Mouse (Mus musculus) liver, embryonic 14.5 days (tissue): ENCODE measurements around the gene Galnt16. TPM values are rescaled to one million over a fixed set of nuclear protein-coding genes. Genes with fewer than 3 reads are reported as not detected.
A peak's percentile ranks its signal among the peaks of the same experiment; 100 is the strongest.

Experiments
- ATAC-seq: fragments of 200-750 bp; cut with Nextera tagmentation; 2 replicates; pipeline ENCODE4 v1.8.0; 2017; ENCODE audit warnings: moderate number of reproducible peaks, mild to moderate bottlenecking, moderate library complexity; ENCODE audit not compliant: insufficient read depth
- DNase-seq, 3 experiments: peaks; one replicate each; pipeline ENCODE4 v3.0.0-alpha.2; 2012 to 2013; ENCODE audit warnings: low read depth in 3 of 3, low spot score in 3 of 3
- H3K27ac ChIP-seq: fragments of 300-500 bp; sonication (generic); 2 replicates; pipeline ENCODE4 v1.5.1; 2014; ENCODE audit warnings: moderate library complexity, mild to moderate bottlenecking, control low read depth, inconsistent platforms
- H3K27me3 ChIP-seq: fragments of 300-500 bp; sonication (generic); 2 replicates; pipeline ENCODE4 v1.6.1; 2014; ENCODE audit warnings: mild to moderate bottlenecking, low read length, moderate library complexity; ENCODE audit not compliant: control insufficient read depth, insufficient read depth
- H3K36me3 ChIP-seq: fragments of 300-500 bp; sonication (generic); replicated peaks from 2 replicates; pipeline ENCODE4 v1.6.1; 2014; ENCODE audit warnings: low read depth; ENCODE audit not compliant: control insufficient read depth, insufficient read depth
- H3K4me1 ChIP-seq, 2 experiments: fragments of 200-500 bp in 1 of 2; fragments of 300-500 bp in 1 of 2; sonication (generic) in 1 of 2; replicated peaks; 2 replicates each; pipeline ENCODE4 v1.6.1; 2012 to 2014; ENCODE audit warnings: antibody characterized with exemption in 1 of 2, inconsistent platforms in 1 of 2, low read length in 1 of 2; ENCODE audit not compliant: control insufficient read depth in 2 of 2, insufficient read depth in 2 of 2
- H3K4me2 ChIP-seq: fragments of 300-500 bp; sonication (generic); 2 replicates; pipeline ENCODE4 v1.6.1; 2014; ENCODE audit warnings: low read depth, mild to moderate bottlenecking, control low read depth, moderate library complexity
- H3K4me3 ChIP-seq, 2 experiments: fragments of 200-500 bp in 1 of 2; fragments of 300-500 bp in 1 of 2; sonication (generic) in 1 of 2; 2 replicates each; pipeline ENCODE4 v1.5.1; 2012 to 2014; ENCODE audit warnings: low read depth in 2 of 2, low read length in 2 of 2, mild to moderate bottlenecking in 2 of 2, control low read depth in 1 of 2, inconsistent platforms in 1 of 2, moderate library complexity in 1 of 2; ENCODE audit not compliant: insufficient read depth in 1 of 2
- H3K9ac ChIP-seq: fragments of 300-500 bp; sonication (generic); replicated peaks from 2 replicates; pipeline ENCODE4 v1.6.1; 2014; ENCODE audit warnings: mild to moderate bottlenecking, control low read depth, moderate library complexity
- H3K9me3 ChIP-seq: fragments of 300-500 bp; sonication (generic); 2 replicates; pipeline ENCODE4 v1.6.1; 2016; ENCODE audit warnings: low read length, mixed read lengths; ENCODE audit not compliant: control insufficient read depth
- CTCF ChIP-seq: IDR thresholded peaks from 2 replicates; pipeline ENCODE4 v1.5.1; 2016; ENCODE audit warnings: antibody characterized with exemption, low read depth, control low read depth
- EP300 ChIP-seq: IDR thresholded peaks from 2 replicates; pipeline ENCODE4 v1.6.1; 2016; ENCODE audit warnings: antibody characterized with exemption, low read depth
- WGBS: fragments of 180-500 bp; shearing (Covaris S2); extraction: QIAGEN DNeasy Blood & Tissue Kit; methylation state at CpG from one replicate; pipeline ENCODE4 v1.1.7; 2014; ENCODE audit not compliant: insufficient replicate concordance; 5-methylcytosine and 5-hydroxymethylcytosine counted together
- polyA plus RNA-seq, 2 experiments: library from polyadenylated mRNA; depleted of rRNA in 1 of 2; stranded (reverse) in 1 of 2; unstranded in 1 of 2; fragments of >200 nt; fragmentation: Nextera tagmentation in 1 of 2; extraction: Ambion mirVana in 1 of 2; gene quantifications; 2 replicates each; pipeline versions ENCODE4 v1.2.1 to v1.2.3; 2012 to 2014

Galnt16 gene
- polyA plus RNA-seq, 2 experiments: 0.04 to 0.07 TPM

GRCm38 (mm10) chr12:80620501-80620900 is 102.4 kb downstream of the Galnt16 start:
- ATAC-seq (no peak), DNase-seq (no peak)
- 43% methylated on average over 5 of the region's 5 CpGs for WGBS
- no peak overlapping the region for H3K9ac ChIP-seq
- no peaks in the 10 kb centered on the region for H3K9me3 ChIP-seq
- no peak overlapping the region for H3K4me2 ChIP-seq
- no peak overlapping the region for H3K4me3 ChIP-seq
- no peak overlapping the region for H3K27ac ChIP-seq
- TF ChIP-seq EP300 (no peak), CTCF (no peak)
- no peaks in the 10 kb centered on the region for H3K27me3 ChIP-seq
- no peaks in the 10 kb centered on the region for H3K4me1 ChIP-seq
- no peaks in the 10 kb centered on the region for H3K36me3 ChIP-seq

GRCm38 (mm10) chr12:80631790-80632189 is 113.7 kb downstream of the Galnt16 start:
- H3K36me3 ChIP-seq: peaks cover 37% of the 10 kb centered on the region
- H3K4me1 ChIP-seq: no peaks in the 10 kb centered on the region
- no peak overlapping the region for H3K27ac ChIP-seq
- H3K4me2 ChIP-seq: no peak overlapping the region
- no peak for DNase-seq
- no peak overlapping the region for H3K4me3 ChIP-seq
- ATAC-seq: no peak
- WGBS: 80% methylated on average over 5 of the region's 5 CpGs
- H3K9me3 ChIP-seq: no peaks in the 10 kb centered on the region
- H3K9ac ChIP-seq: no peak overlapping the region
- TF ChIP-seq EP300 (no peak), CTCF (no peak)
- no peaks in the 10 kb centered on the region for H3K27me3 ChIP-seq

GRCm38 (mm10) chr12:80642725-80643692 is 124.9 kb downstream of the Galnt16 start:
- WGBS: 1% methylated on average over 48 of the region's 48 CpGs
- peak overlapping the region; percentile 92 to 100 for H3K4me3 ChIP-seq
- H3K9ac ChIP-seq: peak overlapping the region; percentile 98
- peak; percentile 94 for TF ChIP-seq CTCF
- TF ChIP-seq EP300: no peak
- ATAC-seq (peak; percentile 48), DNase-seq (peak; percentile 66 to 72 (median 66))
- H3K27ac ChIP-seq: peak overlapping the region; percentile 55
- peaks cover 36% of the 10 kb centered on the region for H3K36me3 ChIP-seq
- peaks cover 20 to 30% of the 10 kb centered on the region in 2 experiments for H3K4me1 ChIP-seq
- H3K4me2 ChIP-seq: peak overlapping the region; percentile 96
- H3K27me3 ChIP-seq: no peaks in the 10 kb centered on the region
- H3K9me3 ChIP-seq: no peaks in the 10 kb centered on the region

- H3K4me1 ChIP-seq: peaks cover 20 to 30% of the 10 kb centered on the region in 2 experiments
- H3K9ac ChIP-seq: peak within 1 kb of the TSS; percentile 98
- peak within 1 kb of the TSS; percentile 96 for H3K4me2 ChIP-seq
- ATAC-seq (peak; percentile 95), DNase-seq (peak; percentile 89 to 93 (median 91))
- TF ChIP-seq EP300: peak; percentile 69
- peak; percentile 23; the same call in 1 of the 2 replicates for TF ChIP-seq CTCF
- no peaks in the 10 kb centered on the region for H3K27me3 ChIP-seq
- peaks cover 27% of the 10 kb centered on the region for H3K36me3 ChIP-seq
- peak within 1 kb of the TSS; percentile 92 to 100 for H3K4me3 ChIP-seq
- peak within 1 kb of the TSS; percentile 58 for H3K27ac ChIP-seq
- no peaks in the 10 kb centered on the region for H3K9me3 ChIP-seq
- WGBS: under 1% methylated on average over 50 of the region's 50 CpGs
Observed at GRCm38 (mm10) chr12:80643693-80644505, 125.8 kb downstream of the Galnt16 start, which contains the start of the genes Slc39a9 and Erh. Gene Slc39a9 (plus strand): TSS chr12:80643883. Gene Erh (minus strand): TSS chr12:80644341.
